Mouse (Mus musculus): ENCODE measurements around the gene Timm8a2. TPM values are rescaled to one million over a fixed set of nuclear protein-coding genes. Genes with fewer than 3 reads are reported as not detected.
"Not testable (repeated sequence)": the region's sequence is repeated elsewhere in the genome, so short reads cannot be mapped to it uniquely, and the experiment has no call there.

The Timm8a2 gene
- polyA plus RNA-seq, 1 experiment: not detected

DNA sequence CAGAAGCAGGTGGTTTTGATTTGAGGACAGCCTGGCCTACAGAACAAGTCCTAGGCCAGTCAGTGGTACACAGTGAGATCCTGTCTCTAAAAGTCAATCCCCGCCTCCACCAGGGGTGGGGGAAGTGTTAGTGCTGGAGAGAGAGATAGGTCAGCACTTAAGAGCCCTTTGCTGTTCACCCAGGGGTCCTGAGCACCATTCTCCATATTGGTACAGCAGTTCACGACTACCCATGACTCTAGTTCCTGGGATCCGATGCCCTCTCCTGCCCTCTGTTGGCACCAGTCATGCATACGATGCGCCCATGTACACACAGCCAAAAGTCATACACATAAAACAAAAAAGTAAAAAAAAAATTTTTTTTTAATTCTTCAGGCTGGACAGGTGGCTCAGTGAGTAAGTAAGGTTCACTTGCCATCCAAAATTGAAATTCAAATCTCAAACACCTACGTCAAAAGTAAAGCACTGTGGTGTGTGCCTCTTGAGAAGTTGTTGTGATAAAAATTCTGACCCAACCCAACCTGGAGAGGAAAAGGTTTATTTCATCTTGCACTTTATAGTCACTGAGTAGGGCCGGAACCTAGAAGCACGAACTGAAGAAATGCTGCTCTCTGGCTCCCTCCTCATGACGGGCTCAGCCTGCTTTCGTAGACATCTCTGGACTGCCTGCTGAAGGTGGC is 28.1 kb downstream of the Timm8a2 start:
- no peak overlapping the region for H3K4me3 ChIP-seq (ENCODE audit: insufficient read depth, poor library complexity, severe bottlenecking)
- H3ac ChIP-seq (ENCODE audit: control insufficient read depth, insufficient read length, low read depth): no peak overlapping the region
- TF ChIP-seq CEBPB (IDR thresholded peaks at IDR 0.05; ENCODE audit: low read depth): no peak
- no peak for TF ChIP-seq USF1 (IDR thresholded peaks at IDR 0.05; ENCODE audit: low read depth)
- TF ChIP-seq MAX (IDR thresholded peaks at IDR 0.05): no peak
- TF ChIP-seq MYOD1 (IDR thresholded peaks at IDR 0.05; ENCODE audit: control insufficient read depth, insufficient read length, low read depth): no peak
- TF ChIP-seq FOSL1 (IDR thresholded peaks at IDR 0.05; ENCODE audit: insufficient read depth, low read length, poor library complexity, severe bottlenecking): no peak
- no peak for TF ChIP-seq CTCF (IDR thresholded peaks at IDR 0.05; ENCODE audit: control insufficient read depth, insufficient read depth, insufficient read length)
- no peaks in the 10 kb centered on the region for H3K79me2 ChIP-seq (ENCODE audit: control insufficient read depth, insufficient read depth)
- H3K79me3 ChIP-seq (ENCODE audit: low read depth): no peaks in the 10 kb centered on the region
- H3K36me3 ChIP-seq (ENCODE audit: control insufficient read depth, insufficient read depth): no peaks in the 10 kb centered on the region
- no peaks in the 10 kb centered on the region for H3K27me3 ChIP-seq (ENCODE audit: control insufficient read depth, insufficient read depth, insufficient read length)

DNA sequence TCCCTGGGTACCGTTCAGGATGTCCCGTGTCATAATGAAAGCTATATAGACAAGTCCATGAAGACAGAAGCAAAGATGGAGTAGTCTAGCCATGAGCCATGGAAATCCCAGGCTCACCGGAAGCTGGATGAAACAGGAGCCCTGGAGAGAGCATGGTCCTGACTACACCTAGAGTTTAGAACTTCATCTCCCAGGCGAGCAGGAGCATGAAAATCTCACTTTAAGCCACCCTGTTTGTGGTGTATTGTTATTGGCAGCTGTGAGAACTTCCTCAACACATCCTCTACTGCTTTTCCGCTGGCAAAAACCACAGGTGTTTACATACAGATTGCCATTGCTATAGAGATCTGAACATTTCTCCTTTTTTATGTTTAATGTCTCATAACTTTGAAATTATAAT is 29.1 kb downstream of the Timm8a2 start:
- no peak overlapping the region for H3K4me3 ChIP-seq (ENCODE audit: insufficient read depth, poor library complexity, severe bottlenecking)
- no peaks in the 10 kb centered on the region for H3K79me3 ChIP-seq (ENCODE audit: low read depth)
- H3K36me3 ChIP-seq (ENCODE audit: control insufficient read depth, insufficient read depth): no peaks in the 10 kb centered on the region
- TF ChIP-seq FOSL1 (IDR thresholded peaks at IDR 0.05; ENCODE audit: insufficient read depth, low read length, poor library complexity, severe bottlenecking) (no peak), CTCF (IDR thresholded peaks at IDR 0.05; ENCODE audit: control insufficient read depth, insufficient read depth, insufficient read length) (no peak), MYOD1 (IDR thresholded peaks at IDR 0.05; ENCODE audit: control insufficient read depth, insufficient read length, low read depth) (no peak), CEBPB (IDR thresholded peaks at IDR 0.05; ENCODE audit: low read depth) (no peak), MAX (IDR thresholded peaks at IDR 0.05) (no peak), MYOG (IDR thresholded peaks at IDR 0.05; ENCODE audit: control insufficient read depth, extremely low read depth, insufficient read length) (no peak), USF1 (IDR thresholded peaks at IDR 0.05; ENCODE audit: low read depth) (no peak)
- H3ac ChIP-seq (ENCODE audit: control insufficient read depth, insufficient read length, low read depth): no peak overlapping the region
- no peaks in the 10 kb centered on the region for H3K79me2 ChIP-seq (ENCODE audit: control insufficient read depth, insufficient read depth)
- no peaks in the 10 kb centered on the region for H3K27me3 ChIP-seq (ENCODE audit: control insufficient read depth, insufficient read depth, insufficient read length)

DNA sequence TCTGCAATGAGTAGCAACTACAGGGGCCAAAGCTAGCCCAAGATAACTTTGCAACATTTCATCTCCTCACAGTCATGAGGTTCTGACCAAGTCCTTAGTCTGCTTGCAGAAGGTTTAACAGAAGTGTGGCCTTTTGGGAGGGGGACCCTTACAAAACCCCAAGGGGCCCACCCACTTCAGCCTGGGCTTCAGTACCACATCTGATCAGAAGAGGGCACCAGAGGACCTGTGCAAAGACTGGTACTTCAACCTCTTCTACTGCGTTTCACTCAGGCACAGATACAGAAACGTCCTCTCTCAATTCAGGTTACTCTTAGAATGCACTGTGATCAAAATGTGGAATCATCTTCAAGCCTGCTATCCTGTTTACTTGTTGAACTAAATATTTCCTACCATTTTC is 30.0 kb downstream of the Timm8a2 start:
- Histone ChIP-seq H3K4me3 (ENCODE audit: insufficient read depth, poor library complexity, severe bottlenecking) (no peak overlapping the region), H3K79me3 (ENCODE audit: low read depth) (no peaks in the 10 kb centered on the region), H3K79me2 (ENCODE audit: control insufficient read depth, insufficient read depth) (no peaks in the 10 kb centered on the region), H3K27me3 (ENCODE audit: control insufficient read depth, insufficient read depth, insufficient read length) (no peaks in the 10 kb centered on the region), H3K36me3 (ENCODE audit: control insufficient read depth, insufficient read depth) (no peaks in the 10 kb centered on the region), H3ac (ENCODE audit: control insufficient read depth, insufficient read length, low read depth) (no peak overlapping the region)
- TF ChIP-seq CTCF (IDR thresholded peaks at IDR 0.05; ENCODE audit: control insufficient read depth, insufficient read depth, insufficient read length): peak; percentile 63
- TF ChIP-seq USF1 (IDR thresholded peaks at IDR 0.05; ENCODE audit: low read depth): no peak

DNA sequence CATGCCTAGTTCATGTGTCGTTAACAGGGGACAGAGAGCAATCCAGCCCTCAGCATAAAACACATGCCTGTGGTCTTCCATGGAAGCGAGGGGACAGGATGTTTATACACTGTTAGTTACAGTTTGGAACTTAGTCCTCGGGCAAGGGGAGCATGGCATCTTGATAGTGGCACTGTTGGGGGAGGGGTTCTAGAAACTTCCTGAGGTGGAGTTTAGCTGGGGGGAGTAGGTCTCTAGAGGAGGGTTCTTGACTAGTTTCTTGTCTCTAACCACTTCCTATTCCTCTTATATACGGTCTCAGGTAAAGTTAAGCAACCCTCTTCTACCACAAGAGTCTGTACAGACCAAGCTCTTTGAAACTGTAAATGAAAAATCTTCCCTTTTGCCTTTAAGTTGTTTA is 31.8 kb downstream of the Timm8a2 start:
- no peaks in the 10 kb centered on the region for H3K27me3 ChIP-seq (ENCODE audit: control insufficient read depth, insufficient read depth, insufficient read length)
- H3ac ChIP-seq (ENCODE audit: control insufficient read depth, insufficient read length, low read depth): no peak overlapping the region
- TF ChIP-seq USF1 (IDR thresholded peaks at IDR 0.05; ENCODE audit: low read depth) (no peak), MYOD1 (IDR thresholded peaks at IDR 0.05; ENCODE audit: control insufficient read depth, insufficient read length, low read depth) (no peak), CEBPB (IDR thresholded peaks at IDR 0.05; ENCODE audit: low read depth) (no peak), MYOG (IDR thresholded peaks at IDR 0.05; ENCODE audit: control insufficient read depth, extremely low read depth, insufficient read length) (no peak), FOSL1 (IDR thresholded peaks at IDR 0.05; ENCODE audit: insufficient read depth, low read length, poor library complexity, severe bottlenecking) (no peak), MAX (IDR thresholded peaks at IDR 0.05) (no peak), CTCF (IDR thresholded peaks at IDR 0.05; ENCODE audit: control insufficient read depth, insufficient read depth, insufficient read length) (no peak)
- H3K4me3 ChIP-seq (ENCODE audit: insufficient read depth, poor library complexity, severe bottlenecking): no peak overlapping the region
- H3K79me2 ChIP-seq (ENCODE audit: control insufficient read depth, insufficient read depth): no peaks in the 10 kb centered on the region
- H3K79me3 ChIP-seq (ENCODE audit: low read depth): no peaks in the 10 kb centered on the region
- no peaks in the 10 kb centered on the region for H3K36me3 ChIP-seq (ENCODE audit: control insufficient read depth, insufficient read depth)

DNA sequence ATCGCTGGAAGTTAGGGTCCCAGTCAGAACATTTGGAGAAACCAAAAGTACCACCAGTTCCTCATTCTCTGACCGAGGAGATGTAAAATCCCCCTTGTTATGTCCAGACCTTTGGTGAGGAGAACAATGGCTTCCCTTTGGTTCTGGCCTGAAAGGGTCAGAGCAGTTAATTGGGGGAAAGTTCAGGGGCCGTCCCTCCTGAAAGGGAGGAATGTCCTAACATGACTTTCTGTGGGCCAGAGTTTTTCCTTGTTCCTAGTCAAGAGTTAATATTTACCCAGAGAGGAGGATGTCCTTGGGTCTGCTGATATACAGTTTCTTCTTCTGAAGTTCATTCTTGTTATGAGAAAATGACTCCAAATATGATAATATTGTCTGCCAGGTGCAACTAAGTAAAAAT is 33.6 kb downstream of the Timm8a2 start:
- H3ac ChIP-seq (ENCODE audit: control insufficient read depth, insufficient read length, low read depth); H3K4me3 ChIP-seq (ENCODE audit: insufficient read depth, poor library complexity, severe bottlenecking); H3K36me3 ChIP-seq (ENCODE audit: control insufficient read depth, insufficient read depth); H3K79me2 ChIP-seq (ENCODE audit: control insufficient read depth, insufficient read depth); H3K27me3 ChIP-seq (ENCODE audit: control insufficient read depth, insufficient read depth, insufficient read length); H3K79me3 ChIP-seq (ENCODE audit: low read depth): not testable (repeated sequence)

DNA sequence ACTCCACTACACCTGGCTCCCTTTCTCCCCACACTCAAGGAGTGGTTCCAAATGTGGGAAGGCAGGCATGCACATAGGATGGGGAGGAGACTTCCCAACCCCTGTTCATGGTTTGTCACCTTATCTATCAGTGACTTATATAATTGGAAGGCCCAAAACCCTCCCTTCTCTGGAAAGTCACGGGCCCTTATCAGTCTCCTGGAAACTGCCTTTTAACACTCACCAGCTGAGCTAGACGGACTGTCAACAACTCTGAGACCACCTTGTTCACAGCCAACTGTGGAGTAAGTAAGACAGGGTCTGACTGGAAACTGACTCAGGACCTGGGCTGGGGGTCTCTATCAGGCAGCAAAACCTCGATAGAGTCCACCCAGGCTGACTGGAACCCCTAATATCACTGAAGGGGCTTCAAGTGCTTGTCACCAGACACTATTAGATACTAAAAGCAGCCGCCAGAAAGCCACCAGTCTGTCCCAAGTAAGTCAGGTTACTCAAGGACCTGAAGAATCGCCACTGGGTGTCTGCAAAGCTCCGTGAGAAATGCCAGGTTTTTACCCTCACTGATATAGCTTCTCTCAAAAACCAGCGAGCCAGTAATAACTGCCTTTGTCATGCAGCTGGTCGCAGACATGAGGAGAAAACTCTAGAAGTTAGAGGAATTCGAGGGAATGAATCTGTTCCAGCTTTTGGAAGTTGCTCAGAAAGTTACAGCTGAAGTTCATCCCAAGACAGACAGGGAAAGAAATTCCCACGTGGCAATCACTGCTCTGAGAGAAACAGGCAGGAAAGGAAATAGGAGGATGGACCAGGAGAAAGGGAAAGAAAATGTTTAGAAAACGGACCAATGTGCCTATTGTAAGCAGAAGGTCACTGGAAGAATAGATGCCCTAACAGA is 34.6 kb downstream of the Timm8a2 start:
- Histone ChIP-seq H3ac (ENCODE audit: control insufficient read depth, insufficient read length, low read depth) (no peak overlapping the region), H3K79me2 (ENCODE audit: control insufficient read depth, insufficient read depth) (no peaks in the 10 kb centered on the region), H3K4me3 (ENCODE audit: insufficient read depth, poor library complexity, severe bottlenecking) (no peak overlapping the region), H3K79me3 (ENCODE audit: low read depth) (no peaks in the 10 kb centered on the region), H3K36me3 (ENCODE audit: control insufficient read depth, insufficient read depth) (no peaks in the 10 kb centered on the region), H3K27me3 (ENCODE audit: control insufficient read depth, insufficient read depth, insufficient read length) (no peaks in the 10 kb centered on the region)
- TF ChIP-seq MYOG (IDR thresholded peaks at IDR 0.05; ENCODE audit: control insufficient read depth, extremely low read depth, insufficient read length) (no peak), MAX (IDR thresholded peaks at IDR 0.05) (no peak), FOSL1 (IDR thresholded peaks at IDR 0.05; ENCODE audit: insufficient read depth, low read length, poor library complexity, severe bottlenecking) (no peak), CTCF (IDR thresholded peaks at IDR 0.05; ENCODE audit: control insufficient read depth, insufficient read depth, insufficient read length) (no peak), CEBPB (IDR thresholded peaks at IDR 0.05; ENCODE audit: low read depth) (no peak), MYOD1 (IDR thresholded peaks at IDR 0.05; ENCODE audit: control insufficient read depth, insufficient read length, low read depth) (no peak), USF1 (IDR thresholded peaks at IDR 0.05; ENCODE audit: low read depth) (no peak)

Data from C2C12 (cell line).